Mouse (Mus musculus): Measurements from ENCODE around the gene Sgcd.

The Sgcd gene

DNA sequence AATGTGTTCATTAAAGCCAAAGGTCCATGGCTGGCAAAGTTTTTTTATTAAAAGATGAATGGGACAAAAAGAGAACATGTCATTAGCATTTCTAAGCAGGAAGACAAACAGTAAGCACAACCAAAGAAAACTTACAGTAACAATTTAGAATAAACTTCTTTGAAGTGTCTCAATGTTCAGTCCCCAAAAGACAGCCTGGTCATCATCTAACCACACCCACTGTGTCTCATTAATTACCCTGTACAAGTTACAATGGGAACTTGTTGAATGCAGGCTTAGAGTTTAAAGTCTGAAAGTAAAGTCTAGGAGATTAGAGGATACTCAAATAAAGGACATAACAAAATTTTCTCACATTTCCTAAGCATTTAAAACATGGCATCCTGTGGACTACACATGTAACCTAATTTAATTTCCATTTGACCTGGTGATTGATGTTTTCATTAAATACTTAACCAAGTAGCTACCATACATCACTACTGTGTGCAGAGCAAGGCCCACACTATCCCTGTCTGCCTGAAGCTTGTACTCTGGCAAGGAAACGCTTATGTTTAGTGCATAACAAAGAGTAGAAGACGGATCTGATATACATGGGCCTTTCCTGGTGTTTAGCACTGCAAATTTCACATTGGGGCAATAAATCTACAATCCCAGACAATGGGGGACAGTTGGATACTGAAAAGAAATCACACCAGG is 347.1 kb downstream of the Sgcd start:
- TF ChIP-seq GATA4 (IDR thresholded peaks at IDR 0.05; ENCODE audit: insufficient replicate concordance, low read length): no peak

DNA sequence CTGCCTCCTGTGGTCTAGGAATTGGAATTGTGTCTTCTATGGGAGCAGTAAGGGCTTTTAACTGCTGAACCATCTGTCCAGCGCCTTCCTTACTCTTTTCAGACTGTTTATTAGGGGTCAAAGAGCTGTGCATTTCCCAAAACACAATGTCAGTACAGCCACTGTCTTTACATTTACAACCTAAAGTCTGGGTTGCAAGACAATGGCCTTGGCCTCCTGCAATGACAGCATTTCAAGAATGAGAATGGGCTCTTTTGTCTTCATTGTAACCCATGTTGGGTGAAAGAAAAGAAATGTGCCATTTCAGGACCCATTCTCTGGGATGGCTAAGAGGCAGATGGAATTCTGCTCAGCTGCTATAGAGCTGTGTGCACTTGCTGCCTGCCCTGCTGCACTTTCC is 348.2 kb downstream of the Sgcd start:
- no peak for TF ChIP-seq GATA4 (IDR thresholded peaks at IDR 0.05; ENCODE audit: insufficient replicate concordance, low read length)

DNA sequence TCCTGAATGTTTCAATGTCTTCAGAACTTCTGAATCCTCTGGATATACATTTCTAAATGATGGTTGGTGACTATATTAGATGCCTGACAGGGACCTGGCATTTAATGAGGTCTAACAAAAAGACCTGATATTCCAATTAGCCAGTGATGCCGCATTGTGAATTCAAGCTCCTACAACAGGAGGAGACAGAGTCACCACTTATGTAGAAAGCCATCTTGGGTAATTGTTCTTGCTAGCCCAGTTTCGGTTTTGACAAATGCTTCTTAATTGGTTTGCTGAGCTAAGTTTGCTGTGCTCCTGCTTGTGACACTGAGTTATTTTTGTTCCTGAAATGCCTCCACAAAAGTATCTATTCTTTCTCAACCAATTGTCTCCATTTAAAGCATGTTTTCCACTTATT is 358.6 kb downstream of the Sgcd start:
- no peak for TF ChIP-seq GATA4 (IDR thresholded peaks at IDR 0.05; ENCODE audit: insufficient replicate concordance, low read length)

DNA sequence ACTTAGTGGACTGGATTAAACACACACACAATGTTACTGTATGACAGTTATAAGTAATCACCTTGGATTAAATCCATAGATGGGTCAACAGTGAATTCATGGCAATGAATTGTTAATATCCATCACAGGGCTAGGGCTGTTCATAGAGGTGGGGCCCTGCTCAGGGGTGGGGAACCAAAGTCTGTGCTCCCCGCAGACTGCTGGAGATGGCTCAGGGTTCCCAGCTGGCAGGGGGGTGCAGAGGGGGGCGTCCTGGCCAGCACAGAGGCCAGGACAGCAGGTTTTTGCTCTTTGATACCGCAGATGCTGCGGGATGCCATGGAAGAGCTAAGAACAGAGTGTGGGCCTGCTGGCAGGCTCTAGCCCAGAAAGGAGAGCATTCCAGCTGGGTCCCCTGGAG is 378.9 kb downstream of the Sgcd start:
- no peak for TF ChIP-seq GATA4 (IDR thresholded peaks at IDR 0.05; ENCODE audit: insufficient replicate concordance, low read length)

DNA sequence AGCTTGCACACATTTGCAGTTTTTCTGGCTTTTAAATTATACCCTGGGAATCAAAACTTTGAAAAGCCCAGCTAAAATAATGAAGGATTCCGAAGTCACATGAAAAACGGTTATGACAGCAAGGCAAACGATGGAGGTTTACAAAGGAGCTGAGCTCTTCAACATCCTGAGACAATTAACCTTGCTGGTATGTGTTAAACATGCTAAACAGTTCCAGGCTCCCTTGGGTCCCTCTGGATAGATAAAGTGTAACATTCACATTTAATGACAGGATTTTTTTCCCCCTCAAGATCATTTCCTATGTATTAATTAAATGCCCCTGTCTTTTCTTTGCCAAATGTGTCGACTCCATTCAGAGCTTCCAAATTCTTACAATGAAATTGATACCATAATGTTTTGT is 414.1 kb downstream of the Sgcd start:
- TF ChIP-seq GATA4 (IDR thresholded peaks at IDR 0.05; ENCODE audit: insufficient replicate concordance, low read length): no peak

DNA sequence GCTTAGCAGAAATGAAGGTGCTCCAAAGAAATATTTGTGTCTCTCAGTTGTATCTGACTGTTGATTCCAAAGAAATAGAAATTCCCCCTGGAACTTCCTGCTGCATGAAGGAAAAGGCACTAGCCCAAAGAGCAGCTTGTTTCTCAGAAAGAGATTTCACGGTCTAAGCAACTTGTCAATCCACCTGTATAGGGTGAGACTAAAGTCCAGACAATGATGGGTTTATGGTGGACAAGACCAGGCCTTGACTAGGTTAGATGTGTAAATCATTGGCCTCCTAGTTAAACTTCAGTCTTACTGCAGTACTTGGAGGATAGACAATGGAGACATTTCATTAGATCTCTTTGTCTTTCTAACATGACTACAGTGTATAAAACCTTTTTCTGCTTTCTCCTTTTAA is 420.3 kb downstream of the Sgcd start:
- TF ChIP-seq GATA4 (IDR thresholded peaks at IDR 0.05; ENCODE audit: insufficient replicate concordance, low read length): no peak

DNA sequence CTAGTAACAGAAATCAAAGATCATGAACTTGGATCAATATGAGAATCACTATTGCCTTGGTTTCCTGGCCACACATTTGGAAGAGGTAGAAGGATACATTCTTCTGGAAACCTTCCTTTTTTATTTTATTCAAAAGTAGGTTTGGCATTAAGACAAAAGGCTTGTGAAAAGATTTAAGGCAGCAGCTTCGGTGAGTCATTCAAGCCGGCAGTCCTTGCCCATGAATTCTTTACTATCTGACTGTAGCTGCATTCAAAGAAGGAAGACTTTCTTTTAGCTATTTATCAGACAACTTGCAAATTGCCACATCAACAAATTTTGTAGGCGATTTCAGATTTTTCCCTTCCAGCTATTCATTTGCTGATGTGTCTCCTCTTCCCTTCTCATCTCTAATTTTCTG is 422.6 kb downstream of the Sgcd start:
- TF ChIP-seq GATA4 (IDR thresholded peaks at IDR 0.05; ENCODE audit: insufficient replicate concordance, low read length): no peak

DNA sequence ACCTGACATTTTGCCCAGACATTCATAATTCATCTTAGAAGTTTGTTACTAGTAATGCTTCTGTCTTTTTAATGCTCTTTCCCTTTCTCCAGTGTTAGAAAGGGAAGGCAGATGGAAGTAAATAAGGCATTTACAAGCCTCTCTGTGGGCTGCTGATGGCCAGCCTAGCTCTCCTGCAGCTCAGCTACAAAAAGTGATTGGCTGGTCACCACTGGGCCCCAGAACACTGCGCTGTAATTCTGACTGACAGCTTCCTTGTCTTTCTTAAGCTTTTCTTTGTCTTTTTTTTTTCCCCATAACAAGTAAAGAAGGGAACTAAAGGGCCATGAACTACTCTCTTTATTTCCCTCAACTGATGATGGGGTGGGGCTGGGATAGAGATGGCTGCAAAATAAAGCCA is 463.9 kb downstream of the Sgcd start:
- TF ChIP-seq GATA4 (IDR thresholded peaks at IDR 0.05; ENCODE audit: insufficient replicate concordance, low read length): no peak

DNA sequence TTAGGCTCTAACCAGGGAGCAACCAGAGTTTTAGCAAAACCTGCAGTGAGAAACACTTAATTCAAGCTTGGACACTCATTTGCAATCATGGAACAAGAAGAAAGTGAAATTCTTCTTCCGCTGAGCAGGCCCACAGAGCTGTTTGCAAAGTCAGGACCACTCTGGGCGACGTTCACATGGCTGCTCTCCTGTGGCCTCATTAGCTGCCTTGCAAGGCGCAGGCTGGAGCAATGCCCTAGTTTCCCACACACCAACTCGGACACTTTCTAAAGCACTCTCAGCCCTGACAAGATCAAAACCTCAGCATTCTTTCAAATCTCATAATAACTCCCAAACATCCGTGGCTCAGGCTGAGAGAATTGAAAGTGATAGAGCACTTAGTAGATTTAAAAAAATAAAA is 480.7 kb downstream of the Sgcd start:
- no peak for TF ChIP-seq GATA4 (IDR thresholded peaks at IDR 0.05; ENCODE audit: insufficient replicate concordance, low read length)

DNA sequence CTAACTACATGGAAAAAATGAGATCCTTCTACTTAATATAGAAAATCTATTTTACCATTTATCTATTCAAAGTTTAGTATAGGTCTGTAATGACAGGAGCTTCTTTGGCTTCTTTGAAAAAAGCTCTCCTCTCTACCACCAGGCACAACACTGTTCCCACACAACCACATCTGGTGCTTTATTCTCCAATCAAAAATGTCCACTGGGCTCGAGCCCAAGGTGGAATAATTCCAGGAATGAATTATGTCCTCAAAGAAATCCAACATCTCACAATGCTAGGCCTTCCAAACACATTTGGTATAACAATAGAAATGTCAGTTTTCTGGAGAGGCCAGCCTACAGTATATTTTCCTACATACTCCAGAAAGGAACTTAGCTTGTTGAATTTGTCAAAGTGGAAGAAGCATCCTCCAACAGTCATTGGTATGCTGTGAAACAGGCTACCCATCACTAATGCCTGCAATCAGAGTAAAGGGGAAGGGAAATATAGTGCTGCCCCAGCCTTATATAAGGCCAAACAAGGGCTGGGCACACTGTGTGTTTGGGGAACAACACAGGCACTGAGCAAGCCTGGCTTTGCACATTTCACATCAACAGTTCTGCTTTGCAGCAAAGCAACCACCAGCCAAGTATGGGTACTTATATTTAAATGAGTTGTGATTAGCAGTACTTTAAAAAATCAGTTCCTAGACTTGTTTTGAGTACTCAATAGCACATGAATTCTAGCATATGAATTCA is 515.1 kb downstream of the Sgcd start:
- no peak for TF ChIP-seq GATA4 (IDR thresholded peaks at IDR 0.05; ENCODE audit: insufficient replicate concordance, low read length)

DNA sequence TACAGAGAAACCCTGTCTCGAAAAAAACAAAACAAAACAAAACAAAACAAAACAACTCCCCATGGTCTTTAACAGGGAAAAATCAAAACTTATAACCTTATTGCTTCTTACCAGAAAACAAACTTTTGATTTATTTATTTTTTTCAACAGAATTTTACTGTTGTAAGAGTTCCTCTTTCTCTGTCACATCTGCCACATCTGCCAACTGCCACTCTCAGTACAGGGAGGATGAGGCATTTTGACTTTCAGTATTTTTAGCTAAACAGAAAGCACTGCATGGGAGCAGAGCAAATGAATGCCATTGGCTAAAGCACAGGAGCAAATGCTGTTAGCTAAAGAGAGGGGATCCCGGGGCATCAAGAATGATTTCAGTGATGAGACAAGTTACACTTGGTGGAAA is 528.6 kb downstream of the Sgcd start:
- TF ChIP-seq GATA4 (IDR thresholded peaks at IDR 0.05; ENCODE audit: insufficient replicate concordance, low read length): no peak

DNA sequence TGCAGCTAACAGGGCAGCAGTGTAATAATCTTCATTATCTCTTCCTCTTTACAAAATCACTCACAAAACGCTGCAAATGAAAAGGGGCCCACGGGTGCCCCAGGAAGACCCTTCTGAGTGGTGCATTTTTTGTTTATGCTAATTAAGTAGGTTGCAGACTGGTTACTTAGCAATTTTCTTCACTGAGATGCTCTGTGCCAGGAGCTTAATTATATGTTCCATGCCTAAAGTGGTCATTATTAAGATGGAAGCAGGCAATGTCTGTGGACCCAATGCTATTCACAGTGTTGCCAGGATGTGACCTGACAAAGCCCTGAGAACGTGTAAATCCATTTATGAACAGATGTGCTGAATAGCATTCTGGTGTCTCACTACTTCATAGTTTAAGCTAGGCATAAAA is 529.6 kb downstream of the Sgcd start:
- no peak for TF ChIP-seq GATA4 (IDR thresholded peaks at IDR 0.05; ENCODE audit: insufficient replicate concordance, low read length)

DNA sequence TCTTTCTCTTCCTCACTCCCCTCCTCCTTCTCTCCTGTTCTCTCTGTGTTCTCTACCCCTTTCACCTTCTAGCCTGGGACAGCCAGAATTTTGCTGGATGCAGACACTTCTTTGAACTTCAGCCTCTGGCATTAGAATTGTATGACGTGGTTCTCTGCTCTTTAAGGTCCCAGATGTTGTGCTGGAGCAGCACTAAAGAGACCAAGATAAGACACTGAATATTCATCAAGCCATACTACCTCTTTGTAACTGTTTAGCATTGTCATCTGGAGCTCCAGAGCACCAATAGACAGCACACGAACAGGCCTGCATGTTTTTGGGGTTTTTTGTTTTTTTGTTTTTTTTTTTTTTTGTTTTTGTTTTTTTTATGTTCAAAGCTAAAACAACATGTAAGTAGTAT is 541.0 kb downstream of the Sgcd start:
- TF ChIP-seq GATA4 (IDR thresholded peaks at IDR 0.05; ENCODE audit: insufficient replicate concordance, low read length): no peak

DNA sequence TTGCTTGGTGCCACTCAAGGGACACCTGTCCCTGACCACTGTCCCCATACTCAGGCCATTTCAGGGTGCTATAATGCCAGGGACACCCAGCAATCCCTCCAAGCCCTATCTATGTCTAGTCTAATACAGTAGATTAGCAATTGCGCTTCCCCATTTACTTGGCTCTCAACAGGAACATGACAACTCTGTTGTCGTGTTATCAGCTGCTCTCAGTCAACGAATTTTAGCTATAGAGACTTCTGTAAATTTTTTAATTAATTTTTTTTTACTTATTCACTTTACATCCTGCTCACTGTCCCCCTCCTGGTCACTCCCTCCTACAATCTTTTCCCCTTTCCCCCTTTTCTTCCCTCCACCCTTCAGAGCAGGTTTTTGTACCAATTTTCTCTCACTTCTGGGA is 542.4 kb downstream of the Sgcd start:
- TF ChIP-seq GATA4 (IDR thresholded peaks at IDR 0.05; ENCODE audit: insufficient replicate concordance, low read length): no peak

DNA sequence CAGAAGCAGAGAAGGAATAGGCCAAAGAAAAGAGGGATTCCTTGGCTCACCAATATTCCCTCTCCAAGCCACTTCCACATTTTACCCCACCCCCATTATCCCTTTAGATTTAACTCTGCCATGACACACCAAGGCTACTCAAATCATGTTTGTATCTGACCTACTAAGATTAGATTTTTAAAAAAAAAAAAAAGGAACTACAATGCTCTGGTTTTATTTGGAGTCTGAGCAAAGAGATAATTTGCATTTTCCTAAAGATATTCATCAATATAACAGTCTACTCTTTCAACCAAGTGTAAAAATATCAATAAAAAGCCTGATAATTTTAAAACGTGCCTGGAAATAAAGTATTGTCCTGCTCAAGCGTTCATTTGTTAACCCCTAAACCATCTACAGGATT is 543.1 kb downstream of the Sgcd start:
- no peak for TF ChIP-seq GATA4 (IDR thresholded peaks at IDR 0.05; ENCODE audit: insufficient replicate concordance, low read length)

DNA sequence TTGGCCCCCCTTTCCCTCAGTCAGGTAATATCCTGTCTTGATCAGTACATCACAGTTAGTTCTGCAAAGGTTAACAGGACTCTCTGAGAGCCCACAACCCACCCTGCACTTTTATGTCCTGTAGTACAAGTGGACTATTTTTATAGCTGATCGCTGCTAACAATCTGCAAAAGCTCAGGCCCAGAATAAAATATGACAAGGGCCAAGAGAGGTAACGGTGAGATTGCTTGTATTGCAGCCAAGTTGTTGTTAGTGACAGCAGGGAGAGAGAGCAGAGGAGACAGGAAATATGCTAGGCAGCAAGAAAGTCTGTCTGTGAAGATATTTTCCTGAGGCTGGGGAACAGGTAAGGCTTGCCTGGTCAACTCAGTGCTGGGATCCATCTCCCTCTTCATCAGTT is 546.5 kb downstream of the Sgcd start:
- TF ChIP-seq GATA4 (IDR thresholded peaks at IDR 0.05; ENCODE audit: insufficient replicate concordance, low read length): no peak

DNA sequence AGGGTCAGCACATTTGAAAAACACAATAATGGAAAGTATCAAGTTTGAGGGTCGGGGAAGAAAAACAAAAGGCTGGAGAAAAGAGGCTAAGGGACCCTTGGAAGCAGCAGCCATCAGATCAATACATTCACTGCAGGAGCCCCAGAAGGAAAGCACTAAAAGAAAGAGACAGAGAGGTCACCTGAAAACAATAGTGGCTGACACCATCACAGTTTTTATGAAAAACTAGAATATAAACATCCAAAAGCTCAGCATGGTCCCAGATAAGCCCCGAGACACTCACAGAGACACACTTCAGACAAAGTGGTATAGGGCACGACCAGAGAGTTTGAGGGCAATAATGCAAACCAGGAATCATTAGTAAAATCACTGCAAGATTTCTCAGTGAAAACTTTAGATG is 589.2 kb downstream of the Sgcd start:
- no peak for TF ChIP-seq GATA4 (IDR thresholded peaks at IDR 0.05; ENCODE audit: insufficient replicate concordance, low read length)
